Mouse (Mus musculus): ENCODE data around the gene Tmem270. TPM values are rescaled to one million over a fixed set of nuclear protein-coding genes. Genes with fewer than 3 reads are reported as not detected.

Gene Tmem270
- polyA plus RNA-seq (2015; fragmentation: Nextera tagmentation; extraction: Ambion mirVana) = not detected in 2 replicates

- TF ChIP-seq EP300 (IDR thresholded peaks at IDR 0.05; ENCODE audit: low read depth) = no peak
- TF ChIP-seq CTCF (IDR thresholded peaks at IDR 0.05; ENCODE audit: low read depth) = no peak
- Histone ChIP-seq H3K9ac (replicated peaks) (no peak within 1 kb of the TSS), H3K27me3 (ENCODE audit: insufficient read depth, low read length) (no peaks in the 10 kb centered on the region), H3K4me3 (ENCODE audit: low read depth, low read length) (no peak within 1 kb of the TSS), H3K9me3 (ENCODE audit: low read length) (no peaks in the 10 kb centered on the region), H3K27ac (ENCODE audit: low read depth) (no peak within 1 kb of the TSS), H3K4me2 (ENCODE audit: low read depth, low read length) (no peak within 1 kb of the TSS), H3K36me3 (replicated peaks; ENCODE audit: insufficient read depth, low read length) (no peaks in the 10 kb centered on the region), H3K4me1 (ENCODE audit: insufficient read depth) (no peaks in the 10 kb centered on the region)
- ATAC-seq = no peak
- DNase-seq = no peak
- WGBS (ENCODE audit: insufficient replicate concordance) = 80% methylated on average over 6 of the region's 6 CpGs
These were observed at the start of gene Tmem270 for GRCm38 (mm10) chr5:134906633-134907032. Gene Tmem270, minus strand, starts transcription at chr5:134906733.

- no peaks in the 10 kb centered on the region for H3K27me3 ChIP-seq (ENCODE audit: insufficient read depth, low read length)
- H3K9ac ChIP-seq (replicated peaks) = no peak overlapping the region
- DNase-seq (no peak), ATAC-seq (no peak; the same call in 1 of the 2 replicates)
- TF ChIP-seq EP300 (IDR thresholded peaks at IDR 0.05; ENCODE audit: low read depth) = no peak
- TF ChIP-seq CTCF (IDR thresholded peaks at IDR 0.05; ENCODE audit: low read depth) = no peak
- H3K9me3 ChIP-seq (ENCODE audit: low read length) = no peaks in the 10 kb centered on the region
- H3K27ac ChIP-seq (ENCODE audit: low read depth) = no peak overlapping the region
- 65% methylated on average over 5 of the region's 5 CpGs for WGBS (ENCODE audit: insufficient replicate concordance)
- peaks cover 10% of the 10 kb centered on the region for H3K4me1 ChIP-seq (ENCODE audit: insufficient read depth)
- no peak overlapping the region for H3K4me3 ChIP-seq (ENCODE audit: low read depth, low read length)
- no peak overlapping the region for H3K4me2 ChIP-seq (ENCODE audit: low read depth, low read length)
- no peaks in the 10 kb centered on the region for H3K36me3 ChIP-seq (replicated peaks; ENCODE audit: insufficient read depth, low read length)
These were observed 49.0 kb upstream of the Tmem270 start for GRCm38 (mm10) chr5:134955491-134955890.

DNA sequence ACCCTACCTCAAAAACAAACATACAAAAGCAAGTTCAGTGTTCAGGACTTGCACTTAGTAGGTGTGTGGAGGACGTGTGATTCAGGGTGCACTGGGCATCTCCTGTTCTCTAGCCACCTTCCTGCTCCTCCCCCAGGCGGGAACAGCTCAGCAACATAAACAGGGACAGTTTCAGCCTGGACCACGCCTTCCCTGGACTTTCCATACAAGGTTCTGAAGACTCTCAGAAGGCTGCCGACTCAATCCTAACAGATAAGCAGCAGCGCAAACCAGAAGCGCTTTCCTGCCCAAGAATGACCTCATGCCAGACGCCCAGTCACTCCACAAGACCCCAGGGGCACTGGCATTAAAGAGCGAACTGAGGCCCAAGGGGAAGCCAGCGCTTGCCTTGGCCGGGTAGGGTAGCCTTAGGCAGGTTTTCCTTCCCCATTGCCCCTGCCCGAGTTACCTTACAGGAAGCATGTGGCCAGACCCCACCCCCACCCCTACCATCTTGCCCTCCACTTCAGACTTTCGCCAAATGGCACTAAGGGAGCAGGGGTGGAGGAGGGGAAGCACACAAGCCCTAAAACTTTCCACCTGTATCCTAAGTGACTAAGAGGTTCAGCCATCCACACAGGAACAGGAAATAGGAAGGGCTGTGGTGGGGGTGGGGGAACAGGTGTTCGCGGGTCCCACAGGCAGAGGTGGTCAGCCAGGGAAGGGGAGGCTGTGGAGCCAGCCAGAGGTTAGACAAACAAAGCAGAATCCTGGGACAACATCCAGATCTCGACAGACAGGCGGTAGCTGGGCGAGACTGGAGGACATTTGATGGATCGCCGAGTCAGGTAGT lies 44.7 kb upstream of the Tmem270 start:
- Histone ChIP-seq H3K27ac (ENCODE audit: low read depth) (peak overlapping the region; percentile 1; the same call in 1 of the 2 replicates), H3K4me3 (ENCODE audit: low read depth, low read length) (no peak overlapping the region), H3K36me3 (replicated peaks; ENCODE audit: insufficient read depth, low read length) (no peaks in the 10 kb centered on the region), H3K27me3 (ENCODE audit: insufficient read depth, low read length) (no peaks in the 10 kb centered on the region), H3K9ac (replicated peaks) (no peak overlapping the region), H3K9me3 (ENCODE audit: low read length) (no peaks in the 10 kb centered on the region), H3K4me1 (ENCODE audit: insufficient read depth) (peaks cover 26% of the 10 kb centered on the region), H3K4me2 (ENCODE audit: low read depth, low read length) (peak overlapping the region; percentile 13)
- peak; percentile 30 for ATAC-seq
- DNase-seq = no peak
- TF ChIP-seq EP300 (IDR thresholded peaks at IDR 0.05; ENCODE audit: low read depth) = no peak
- TF ChIP-seq CTCF (IDR thresholded peaks at IDR 0.05; ENCODE audit: low read depth) = no peak
- WGBS (ENCODE audit: insufficient replicate concordance) = 12% methylated on average over 19 of the region's 19 CpGs

DNA sequence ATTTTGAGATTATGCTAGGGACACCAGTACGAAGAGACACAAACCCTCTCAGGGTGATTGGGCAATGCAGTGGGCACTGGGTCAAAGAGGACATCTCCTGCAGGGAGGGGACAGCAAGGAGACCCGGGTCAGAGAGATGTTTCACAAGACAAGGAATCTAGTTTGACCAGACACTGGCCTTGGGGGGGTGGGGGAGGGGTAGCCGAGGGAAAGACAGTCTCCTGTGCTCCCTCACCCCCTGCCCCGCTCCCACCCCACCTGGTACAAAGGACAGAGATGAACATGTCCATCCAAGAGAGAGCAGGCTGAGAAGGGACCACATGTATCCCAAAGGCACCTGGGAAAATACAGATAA lies 41.5 kb upstream of the Tmem270 start:
- Histone ChIP-seq H3K9me3 (ENCODE audit: low read length) (no peaks in the 10 kb centered on the region), H3K9ac (replicated peaks) (no peak overlapping the region), H3K4me2 (ENCODE audit: low read depth, low read length) (no peak overlapping the region), H3K27ac (ENCODE audit: low read depth) (no peak overlapping the region), H3K4me1 (ENCODE audit: insufficient read depth) (peaks cover 33% of the 10 kb centered on the region), H3K4me3 (ENCODE audit: low read depth, low read length) (no peak overlapping the region), H3K27me3 (ENCODE audit: insufficient read depth, low read length) (no peaks in the 10 kb centered on the region), H3K36me3 (replicated peaks; ENCODE audit: insufficient read depth, low read length) (no peaks in the 10 kb centered on the region)
- WGBS (ENCODE audit: insufficient replicate concordance) = 30% methylated on average over 4 of the region's 4 CpGs
- no peak for TF ChIP-seq EP300 (IDR thresholded peaks at IDR 0.05; ENCODE audit: low read depth)
- no peak for TF ChIP-seq CTCF (IDR thresholded peaks at IDR 0.05; ENCODE audit: low read depth)
- ATAC-seq = no peak
- DNase-seq = no peak

DNA sequence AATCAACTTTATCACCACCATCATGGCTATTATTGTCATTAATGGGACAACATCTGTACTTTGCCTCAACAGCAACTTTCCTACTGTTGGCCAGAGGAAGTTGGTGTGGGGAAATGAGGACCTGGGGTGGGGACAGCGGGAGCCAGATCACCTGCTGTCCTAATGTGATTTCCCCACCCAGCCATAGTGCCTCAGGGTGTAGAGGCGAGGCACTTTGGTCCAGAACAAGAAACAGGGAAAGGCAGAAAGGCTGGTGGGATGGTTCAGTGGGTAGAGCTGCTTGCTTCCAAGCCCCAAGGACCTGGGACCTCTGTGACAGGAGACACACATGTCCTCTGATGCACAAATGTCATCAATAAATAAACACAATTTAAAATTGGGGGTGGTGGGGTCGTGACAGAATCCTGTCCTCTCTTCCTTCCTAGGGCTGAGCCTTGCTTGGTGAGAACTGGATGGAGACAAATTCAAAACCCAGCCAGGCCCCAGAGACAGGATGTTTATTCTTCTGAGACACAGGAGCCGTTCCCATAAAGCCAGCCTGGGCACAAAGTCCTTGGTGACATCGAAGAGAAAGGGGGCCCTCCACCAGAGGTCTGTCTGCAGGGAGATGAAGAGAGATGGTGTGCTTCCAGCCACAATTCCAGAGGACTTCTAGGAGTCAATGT lies 41.0 kb upstream of the Tmem270 start:
- 38% methylated on average over 5 of the region's 5 CpGs for WGBS (ENCODE audit: insufficient replicate concordance)
- H3K36me3 ChIP-seq (replicated peaks; ENCODE audit: insufficient read depth, low read length) = no peaks in the 10 kb centered on the region
- no peak for DNase-seq

GRCm38 (mm10) chr5:134946857-134947255 lies 40.3 kb upstream of the Tmem270 start, which contains the start of gene Cldn4:
Gene Cldn4, minus strand, starts transcription at chr5:134946934.
- H3K27ac ChIP-seq (ENCODE audit: low read depth) = no peak within 1 kb of the TSS
- no peak within 1 kb of the TSS for H3K9ac ChIP-seq (replicated peaks)
- no peak for ATAC-seq

More for the DNA sequence above, 41.0 kb upstream of the Tmem270 start:
- H3K27me3 ChIP-seq (ENCODE audit: insufficient read depth, low read length) = no peaks in the 10 kb centered on the region
- no peaks in the 10 kb centered on the region for H3K9me3 ChIP-seq (ENCODE audit: low read length)
- no peak overlapping the region for H3K4me2 ChIP-seq (ENCODE audit: low read depth, low read length)
- no peak overlapping the region for H3K9ac ChIP-seq (replicated peaks)
- H3K27ac ChIP-seq (ENCODE audit: low read depth) = no peak overlapping the region
- H3K4me3 ChIP-seq (ENCODE audit: low read depth, low read length) = no peak overlapping the region
- no peak for ATAC-seq
- H3K4me1 ChIP-seq (ENCODE audit: insufficient read depth) = peaks cover 33% of the 10 kb centered on the region
- TF ChIP-seq CTCF (IDR thresholded peaks at IDR 0.05; ENCODE audit: low read depth) = no peak
- TF ChIP-seq EP300 (IDR thresholded peaks at IDR 0.05; ENCODE audit: low read depth) = no peak

More at GRCm38 (mm10) chr5:134946857-134947255, 40.3 kb upstream of the Tmem270 start, which contains the start of gene Cldn4:
- 54% methylated on average over 11 of the region's 11 CpGs for WGBS (ENCODE audit: insufficient replicate concordance)
- no peak for DNase-seq
- Histone ChIP-seq H3K4me1 (ENCODE audit: insufficient read depth) (peaks cover 33% of the 10 kb centered on the region), H3K4me2 (ENCODE audit: low read depth, low read length) (peak within 1 kb of the TSS; percentile 32; the same call in 1 of the 2 replicates), H3K36me3 (replicated peaks; ENCODE audit: insufficient read depth, low read length) (no peaks in the 10 kb centered on the region), H3K9me3 (ENCODE audit: low read length) (no peaks in the 10 kb centered on the region), H3K4me3 (ENCODE audit: low read depth, low read length) (no peak within 1 kb of the TSS), H3K27me3 (ENCODE audit: insufficient read depth, low read length) (no peaks in the 10 kb centered on the region)
- TF ChIP-seq CTCF (IDR thresholded peaks at IDR 0.05; ENCODE audit: low read depth) = no peak
- TF ChIP-seq EP300 (IDR thresholded peaks at IDR 0.05; ENCODE audit: low read depth) = no peak

All from liver, postnatal 0 days (tissue).